ENCODE assay signal across 23 mouse cellular contexts in the genomic region with DNA sequence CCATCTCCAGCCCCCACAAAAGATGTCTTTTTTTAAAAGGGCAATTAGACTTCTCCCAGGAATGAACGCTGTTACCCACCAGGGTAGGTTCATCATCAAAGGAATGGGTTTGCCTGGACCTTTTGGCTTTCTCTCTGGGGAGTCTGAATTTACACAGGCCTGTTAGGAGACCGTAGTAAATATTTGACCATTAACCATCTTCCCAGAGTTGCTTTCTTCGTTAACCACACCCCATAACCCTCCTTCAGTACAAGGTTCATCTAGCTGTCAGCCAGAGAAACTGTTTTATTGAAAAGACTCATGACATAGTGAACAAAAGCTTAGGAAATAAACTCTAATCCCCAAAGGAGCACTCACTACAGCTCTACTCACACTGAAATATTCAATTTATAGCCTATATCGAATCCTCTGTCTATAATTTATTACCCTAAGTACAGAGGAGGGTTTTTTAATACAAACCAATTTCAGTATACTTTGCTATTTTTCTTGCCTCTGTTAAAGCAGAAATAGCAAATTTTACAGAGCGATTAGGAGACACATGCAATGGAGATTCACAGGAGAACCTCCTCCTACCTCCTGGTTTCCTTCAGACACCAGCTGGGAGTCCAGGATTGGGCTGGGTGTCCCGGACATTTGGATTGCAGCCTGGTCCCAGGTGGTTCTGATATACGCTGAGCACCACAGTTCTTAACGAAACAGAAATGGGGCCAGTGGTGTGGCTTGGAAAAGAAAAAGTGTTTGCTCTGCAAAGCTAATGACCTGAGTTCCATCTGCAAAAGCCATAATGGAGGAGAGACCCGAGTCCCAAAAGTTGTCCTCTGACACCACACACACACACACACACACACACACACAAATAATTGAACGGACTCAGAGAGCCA. TPM values are rescaled to one million over a fixed set of nuclear protein-coding genes. Genes with fewer than 3 reads are reported as not detected.
DNase-seq lines count a peak whose midpoint lies in the region; ATAC-seq and TF ChIP-seq lines count a peak whose summit lies in the region.
"Had no signal": no experiment of that assay in that cellular context is flagged by ENCODE, and none has a peak within 500 bp of the region (broad histone marks: within the 10 kb centered on the region; RNA-seq: fewer than 3 reads in every experiment).

No protein-coding gene starts in this region.

- no peak overlapping the region for H3K27ac ChIP-seq in midbrain, embryonic 11.5 days (ENCODE audit: low read depth, low read length)
- no peak overlapping the region for H3K27ac ChIP-seq in midbrain, embryonic 13.5 days
- no peak overlapping the region for H3K27ac ChIP-seq in kidney, postnatal 0 days
- H3K27ac ChIP-seq in stomach, embryonic 16.5 days (ENCODE audit: low read length), result peak overlapping the region; percentile 23; the same call in 1 of the 2 replicates
- H3K27ac ChIP-seq in forebrain, embryonic 12.5 days, result no peak overlapping the region
- H3K27ac ChIP-seq: forebrain, embryonic 15.5 days; heart, adult 2 months; heart, embryonic 13.5 days; hindbrain, embryonic 14.5 days; midbrain, embryonic 10.5 days had no signal

- no peak overlapping the region for H3K9ac ChIP-seq in midbrain, embryonic 11.5 days (ENCODE audit: low read length)
- no peak overlapping the region for H3K9ac ChIP-seq in midbrain, embryonic 13.5 days (replicated peaks)
- H3K9ac ChIP-seq in kidney, postnatal 0 days (ENCODE audit: low read depth, low read length), result no peak overlapping the region
- H3K9ac ChIP-seq in stomach, embryonic 16.5 days (ENCODE audit: low read length), result no peak overlapping the region
- H3K9ac ChIP-seq in forebrain, embryonic 12.5 days, result no peak overlapping the region
- H3K9ac ChIP-seq: forebrain, embryonic 15.5 days; heart, embryonic 13.5 days; hindbrain, embryonic 14.5 days had no signal

- H3K27me3 ChIP-seq in midbrain, embryonic 11.5 days (ENCODE audit: control insufficient read depth, insufficient read depth, low read length), result no peaks in the 10 kb centered on the region
- H3K27me3 ChIP-seq in midbrain, embryonic 13.5 days, result no peaks in the 10 kb centered on the region
- H3K27me3 ChIP-seq in kidney, postnatal 0 days (ENCODE audit: insufficient read depth, low read length), result no peaks in the 10 kb centered on the region
- H3K27me3 ChIP-seq in stomach, embryonic 16.5 days (ENCODE audit: control insufficient read depth, insufficient read depth, low read length), result no peaks in the 10 kb centered on the region
- H3K27me3 ChIP-seq in forebrain, embryonic 12.5 days, result no peaks in the 10 kb centered on the region
- H3K27me3 ChIP-seq: forebrain, embryonic 15.5 days; heart, embryonic 13.5 days had no signal

- H3K4me2 ChIP-seq in midbrain, embryonic 11.5 days, result no peak overlapping the region
- no peak overlapping the region for H3K4me2 ChIP-seq in midbrain, embryonic 13.5 days (replicated peaks)
- no peak overlapping the region for H3K4me2 ChIP-seq in kidney, postnatal 0 days (ENCODE audit: low read length)
- H3K4me2 ChIP-seq in stomach, embryonic 16.5 days (ENCODE audit: low read depth, low read length), result no peak overlapping the region
- no peak overlapping the region for H3K4me2 ChIP-seq in forebrain, embryonic 12.5 days
- H3K4me2 ChIP-seq: forebrain, embryonic 15.5 days; heart, embryonic 13.5 days; hindbrain, embryonic 14.5 days; liver, embryonic 11.5 days had no signal

- ATAC-seq in midbrain, embryonic 11.5 days (ENCODE audit: low FRiP score), result no peak
- no peak for ATAC-seq in midbrain, embryonic 13.5 days
- no peak for ATAC-seq in kidney, postnatal 0 days (replicated peaks; ENCODE audit: low FRiP score, low read depth)
- ATAC-seq in stomach, embryonic 16.5 days (ENCODE audit: insufficient read depth, low FRiP score), result peak; percentile 16; the same call in 1 of the 2 replicates
- no peak for ATAC-seq in forebrain, embryonic 12.5 days (ENCODE audit: low FRiP score)
- ATAC-seq: forebrain, embryonic 15.5 days; inflammation-experienced regulatory T-cells, adult 6 months had no signal

- H3K9me3 ChIP-seq in midbrain, embryonic 11.5 days (ENCODE audit: control insufficient read depth, low read length), result no peaks in the 10 kb centered on the region
- H3K9me3 ChIP-seq in midbrain, embryonic 13.5 days, result no peaks in the 10 kb centered on the region
- no peaks in the 10 kb centered on the region for H3K9me3 ChIP-seq in kidney, postnatal 0 days (replicated peaks; ENCODE audit: low read length)
- no peaks in the 10 kb centered on the region for H3K9me3 ChIP-seq in stomach, embryonic 16.5 days (replicated peaks; ENCODE audit: control insufficient read depth, low read length)
- H3K9me3 ChIP-seq in forebrain, embryonic 12.5 days, result no peaks in the 10 kb centered on the region
- H3K9me3 ChIP-seq: forebrain, embryonic 15.5 days; heart, embryonic 13.5 days; midbrain, embryonic 10.5 days had no signal

- H3K36me3 ChIP-seq in midbrain, embryonic 11.5 days (ENCODE audit: control insufficient read depth, insufficient read depth, low read length), result no peaks in the 10 kb centered on the region
- H3K36me3 ChIP-seq in midbrain, embryonic 13.5 days, result no peaks in the 10 kb centered on the region
- no peaks in the 10 kb centered on the region for H3K36me3 ChIP-seq in kidney, postnatal 0 days (ENCODE audit: insufficient read depth, low read length)
- H3K36me3 ChIP-seq in stomach, embryonic 16.5 days (ENCODE audit: control insufficient read depth, insufficient read depth, low read length), result no peaks in the 10 kb centered on the region
- H3K36me3 ChIP-seq in forebrain, embryonic 12.5 days (replicated peaks), result no peaks in the 10 kb centered on the region
- H3K36me3 ChIP-seq: forebrain, embryonic 15.5 days; heart, embryonic 13.5 days; midbrain, embryonic 10.5 days had no signal

- no peak for TF ChIP-seq CTCF in kidney, postnatal 0 days (IDR thresholded peaks at IDR 0.05; ENCODE audit: low read depth)

- H3K4me1 ChIP-seq in midbrain, embryonic 11.5 days (ENCODE audit: control insufficient read depth, insufficient read depth, low read length), result no peaks in the 10 kb centered on the region
- no peaks in the 10 kb centered on the region for H3K4me1 ChIP-seq in midbrain, embryonic 13.5 days (replicated peaks)
- H3K4me1 ChIP-seq in kidney, postnatal 0 days (replicated peaks; ENCODE audit: insufficient read depth, low read length), result no peaks in the 10 kb centered on the region
- no peaks in the 10 kb centered on the region for H3K4me1 ChIP-seq in stomach, embryonic 16.5 days (ENCODE audit: control insufficient read depth, insufficient read depth, low read length)
- H3K4me1 ChIP-seq in forebrain, embryonic 12.5 days, result no peaks in the 10 kb centered on the region
- H3K4me1 ChIP-seq: forebrain, embryonic 15.5 days; heart, embryonic 13.5 days had no signal

- DNase-seq in kidney, adult 11 months, result peak; percentile 34
- DNase-seq in kidney, postnatal 10 days, result no peak
- peak; percentile 8 for DNase-seq in midbrain, embryonic 11.5 days (ENCODE audit: low spot score, missing footprints)
- DNase-seq in kidney, postnatal 0 days (ENCODE audit: low spot score), result peak; percentile 41
- no peak for DNase-seq in natural killer cell, adult 2 months (ENCODE audit: low spot score in 2 of 2)
- DNase-seq: adrenal gland, postnatal 10 days; cerebellum, adult 18-20 months; cerebellum, postnatal 25 days; embryo, embryonic 11 days; gastrocnemius, postnatal 36 days; heart, adult 2 months; lung, adult 18-20 months; lung, postnatal 10 days; thymus, postnatal 36 days had no signal

- H3K4me3 ChIP-seq in midbrain, embryonic 11.5 days (ENCODE audit: low read depth, low read length), result no peak overlapping the region
- H3K4me3 ChIP-seq in midbrain, embryonic 13.5 days (replicated peaks), result no peak overlapping the region
- H3K4me3 ChIP-seq in kidney, postnatal 0 days (replicated peaks; ENCODE audit: low read depth, low read length), result no peak overlapping the region
- no peak overlapping the region for H3K4me3 ChIP-seq in stomach, embryonic 16.5 days (replicated peaks; ENCODE audit: low read length)
- no peak overlapping the region for H3K4me3 ChIP-seq in forebrain, embryonic 12.5 days (replicated peaks)
- H3K4me3 ChIP-seq: forebrain, embryonic 15.5 days; heart, adult 2 months; heart, embryonic 13.5 days; midbrain, embryonic 10.5 days had no signal

- 84% methylated on average over 10 of the region's 10 CpGs for WGBS in midbrain, embryonic 11.5 days
- WGBS in midbrain, embryonic 13.5 days, result 74% methylated on average over 10 of the region's 10 CpGs
- WGBS in kidney, postnatal 0 days, result 46% methylated on average over 10 of the region's 10 CpGs
- 53% methylated on average over 10 of the region's 10 CpGs for WGBS in stomach, embryonic 16.5 days
- WGBS in forebrain, embryonic 12.5 days, result 75% methylated on average over 10 of the region's 10 CpGs

RNA-seq across cellular contexts. Expression of gene Zfp217, which starts 56.1 kb away (rescaled TPM):
- 3.0 and 3.2 TPM in 2 replicates for polyA plus RNA-seq in midbrain, embryonic 11.5 days (2014; fragmentation: Nextera tagmentation; extraction: Ambion mirVana)
- polyA plus RNA-seq in midbrain, embryonic 13.5 days (2015; fragmentation: Nextera tagmentation; extraction: Ambion mirVana), result 1.8 and 1.9 TPM in 2 replicates
- polyA plus RNA-seq in kidney, postnatal 0 days (2015; fragmentation: Nextera tagmentation; extraction: Ambion mirVana), result 3.7 and 4.0 TPM in 2 replicates
- polyA plus RNA-seq in stomach, embryonic 16.5 days (2015; fragmentation: Nextera tagmentation; extraction: Ambion mirVana), result 3.0 and 3.2 TPM in 2 replicates
- polyA plus RNA-seq in forebrain, embryonic 12.5 days (2016; fragmentation: Nextera tagmentation; extraction: Ambion mirVana), result 3.6 and 4.5 TPM in 2 replicates

Comparison
In these comparisons a context has a peak if more than half of its experiments do, and no peak if none do; other contexts are left out.
1. DNase-seq: peak in kidney, adult 11 months (single experiment), midbrain, embryonic 11.5 days (single experiment) and kidney, postnatal 0 days (single experiment); none in kidney, postnatal 10 days (single experiment) and natural killer cell, adult 2 months (0 of 2).